Comparison of ENCODE assay signal across 20 mouse cellular contexts in genomic region chr5:88595537-88596455, GRCm38 (mm10). TPM values are rescaled to one million over a fixed set of nuclear protein-coding genes. Genes with fewer than 3 reads are reported as not detected.
DNase-seq lines count a peak whose midpoint lies in the region; ATAC-seq and TF ChIP-seq lines count a peak whose summit lies in the region.
"Had no signal": no experiment of that assay in that cellular context is flagged by ENCODE, and none has a peak within 500 bp of the region (broad histone marks: within the 10 kb centered on the region; RNA-seq: fewer than 3 reads in every experiment).

No protein-coding gene starts in this region.

- no peak overlapping the region for H3K9ac ChIP-seq in liver, embryonic 15.5 days
- H3K9ac ChIP-seq: heart, embryonic 15.5 days; hindbrain, embryonic 14.5 days; limb, embryonic 13.5 days; midbrain, embryonic 13.5 days; neural tube, embryonic 12.5 days had no signal

- no peaks in the 10 kb centered on the region for H3K36me3 ChIP-seq in heart, embryonic 10.5 days
- H3K36me3 ChIP-seq in liver, embryonic 15.5 days (replicated peaks) = no peaks in the 10 kb centered on the region
- H3K36me3 ChIP-seq: G1E; heart, embryonic 15.5 days; limb, embryonic 13.5 days had no signal

- H3K27ac ChIP-seq in heart, embryonic 10.5 days = no peak overlapping the region
- H3K27ac ChIP-seq in bone marrow macrophage, adult 2 months (ENCODE audit: insufficient read depth, low read depth, low read length) = peak overlapping the region; percentile 78
- H3K27ac ChIP-seq in liver, embryonic 15.5 days (replicated peaks) = peak overlapping the region; percentile 9; the same call in 1 of the 2 replicates
- H3K27ac ChIP-seq: heart, embryonic 15.5 days; hindbrain, embryonic 14.5 days; left cerebral cortex, adult 2 months; limb, embryonic 13.5 days; midbrain, embryonic 13.5 days; neural tube, embryonic 12.5 days had no signal

- H3K27me3 ChIP-seq in heart, embryonic 10.5 days (ENCODE audit: insufficient read depth, poor library complexity, severe bottlenecking) = no peaks in the 10 kb centered on the region
- H3K27me3 ChIP-seq in liver, embryonic 15.5 days = no peaks in the 10 kb centered on the region
- H3K27me3 ChIP-seq: heart, embryonic 15.5 days; limb, embryonic 13.5 days; midbrain, embryonic 13.5 days; neural tube, embryonic 12.5 days had no signal

- ATAC-seq in liver, embryonic 15.5 days (ENCODE audit: insufficient read depth) = no peak
- ATAC-seq: forebrain, embryonic 16.5 days; midbrain, embryonic 13.5 days had no signal

- H3K4me3 ChIP-seq in heart, embryonic 10.5 days = no peak overlapping the region
- H3K4me3 ChIP-seq in bone marrow macrophage, adult 2 months (ENCODE audit: insufficient read depth, low read length) = no peak overlapping the region
- no peak overlapping the region for H3K4me3 ChIP-seq in liver, embryonic 15.5 days (replicated peaks)
- H3K4me3 ChIP-seq: heart, embryonic 15.5 days; left cerebral cortex, adult 2 months; limb, embryonic 13.5 days; midbrain, embryonic 13.5 days; neural tube, embryonic 12.5 days had no signal

- TF ChIP-seq POLR2A in bone marrow macrophage, adult 2 months (IDR thresholded peaks at IDR 0.05; ENCODE audit: borderline replicate concordance, low read depth, low read length) = no peak

- H3K9me3 ChIP-seq in heart, embryonic 10.5 days = no peaks in the 10 kb centered on the region
- H3K9me3 ChIP-seq in liver, embryonic 15.5 days (replicated peaks) = no peaks in the 10 kb centered on the region
- H3K9me3 ChIP-seq: G1E; heart, embryonic 15.5 days; limb, embryonic 13.5 days; midbrain, embryonic 13.5 days; neural tube, embryonic 12.5 days had no signal

- peak; percentile 86 for DNase-seq in heart, adult 11 months
- DNase-seq in heart, embryonic 10.5 days (ENCODE audit: low spot score) = no peak
- DNase-seq in kidney, adult 9 months = peak; percentile 78
- DNase-seq in cerebellum, adult 11 months = no peak
- no peak for DNase-seq in embryo, embryonic 11 days
- DNase-seq in ovary, adult 18-20 months (ENCODE audit: low spot score) = no peak
- DNase-seq: cerebellum, postnatal 25 days; gastrocnemius, postnatal 10 days; right cerebral cortex, postnatal 14 days; thymus, postnatal 25 days had no signal

- peak overlapping the region; percentile 6; the same call in 1 of the 2 replicates for H3K4me2 ChIP-seq in liver, embryonic 15.5 days
- H3K4me2 ChIP-seq: heart, embryonic 15.5 days; hindbrain, embryonic 14.5 days; limb, embryonic 13.5 days; midbrain, embryonic 13.5 days; neural tube, embryonic 12.5 days had no signal

- no peak for TF ChIP-seq CTCF in bone marrow macrophage, adult 2 months (IDR thresholded peaks at IDR 0.05; ENCODE audit: low read depth, low read length)

- 72% methylated on average over 5 of the region's 5 CpGs for WGBS in heart, embryonic 10.5 days
- WGBS in liver, embryonic 15.5 days (ENCODE audit: insufficient replicate concordance) = 45% methylated on average over 5 of the region's 5 CpGs

- H3K4me1 ChIP-seq in heart, embryonic 10.5 days = peaks cover 4% of the 10 kb centered on the region; the same call in 1 of the 2 replicates
- peaks cover 44% of the 10 kb centered on the region for H3K4me1 ChIP-seq in bone marrow macrophage, adult 2 months (ENCODE audit: control insufficient read depth, insufficient read depth, low read length)
- H3K4me1 ChIP-seq in liver, embryonic 15.5 days (replicated peaks) = peaks cover 18% of the 10 kb centered on the region
- H3K4me1 ChIP-seq: neural tube, embryonic 12.5 days had no signal

RNA-seq across cellular contexts. Expression of gene Rufy3, which starts 31.0 kb away (rescaled TPM):
- polyA plus RNA-seq in heart, embryonic 10.5 days (2016; fragmentation: Nextera tagmentation; extraction: Ambion mirVana) = 11.5 and 14.3 TPM in 2 replicates
- 38.1 and 41.2 TPM in 2 replicates for polyA plus RNA-seq in bone marrow macrophage, adult 2 months (2012; ENCODE audit: insufficient read depth, insufficient read length, missing spikeins)
- polyA plus RNA-seq in liver, embryonic 15.5 days (2015; fragmentation: Nextera tagmentation; extraction: Ambion mirVana) = 4.5 and 5.6 TPM in 2 replicates

RNA-seq across cellular contexts. Expression of gene Utp3, which starts 41.5 kb away (rescaled TPM):
- 54.0 and 70.3 TPM in 2 replicates for polyA plus RNA-seq in heart, embryonic 10.5 days (2016; fragmentation: Nextera tagmentation; extraction: Ambion mirVana)
- 87.5 and 105 TPM in 2 replicates for polyA plus RNA-seq in bone marrow macrophage, adult 2 months (2012; ENCODE audit: insufficient read depth, insufficient read length, missing spikeins)
- polyA plus RNA-seq in liver, embryonic 15.5 days (2015; fragmentation: Nextera tagmentation; extraction: Ambion mirVana) = 27.6 and 28.0 TPM in 2 replicates

Comparison
In these comparisons a context has a peak if more than half of its experiments do, and no peak if none do; other contexts are left out.
1. DNase-seq: peak in heart, adult 11 months (single experiment) and kidney, adult 9 months (single experiment); none in heart, embryonic 10.5 days (single experiment), cerebellum, adult 11 months (single experiment), embryo, embryonic 11 days (single experiment) and ovary, adult 18-20 months (single experiment).